Mouse (Mus musculus) embryo, embryonic 10 days (tissue): ENCODE data around the gene Calm5.
"Not testable (repeated sequence)": the region's sequence is repeated elsewhere in the genome, so short reads cannot be mapped to it uniquely, and the experiment has no call there.

ENCODE experiments used
- DNase-seq: peaks from one replicate; pipeline ENCODE4 v3.0.0-alpha.2; 2015; ENCODE audit warnings: low spot score

Calm5 gene

DNA sequence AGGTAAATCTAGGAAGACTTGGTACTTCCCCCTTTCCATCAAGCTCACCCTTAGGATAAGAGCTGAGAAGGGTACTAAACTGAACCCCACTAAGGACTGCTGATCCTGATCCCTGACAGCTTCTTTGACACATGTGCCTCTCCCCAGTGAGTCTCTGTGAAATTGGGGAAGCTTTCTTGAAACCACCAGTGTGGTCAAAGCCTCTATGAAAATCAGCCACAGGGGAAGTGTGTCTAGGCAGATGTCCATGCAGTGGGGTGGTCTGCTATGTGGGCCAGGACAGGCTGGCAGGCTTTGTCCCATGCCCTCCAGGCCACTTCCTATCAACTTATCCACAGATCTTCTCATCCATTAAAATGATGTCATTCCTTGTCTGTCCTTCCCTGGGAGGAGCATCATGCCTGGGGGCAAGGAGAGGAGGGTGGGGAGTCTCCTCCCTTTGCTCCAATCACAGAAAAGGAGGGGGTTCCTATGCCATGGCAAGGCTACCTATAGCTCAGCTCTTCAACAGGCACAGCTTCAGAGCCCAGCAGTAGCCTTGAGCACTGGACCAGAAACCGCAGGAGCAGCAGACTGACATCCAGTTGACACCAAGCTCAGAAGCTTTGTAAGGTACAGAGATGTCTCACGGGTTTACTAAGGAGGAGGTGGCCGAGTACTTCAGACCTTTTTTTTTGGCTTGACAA lies at the start of gene Calm5:
Gene Calm5 (plus strand): TSS at position 526 of the 686 bp plus-strand sequence.
- DNase-seq: not testable (repeated sequence)

DNA sequence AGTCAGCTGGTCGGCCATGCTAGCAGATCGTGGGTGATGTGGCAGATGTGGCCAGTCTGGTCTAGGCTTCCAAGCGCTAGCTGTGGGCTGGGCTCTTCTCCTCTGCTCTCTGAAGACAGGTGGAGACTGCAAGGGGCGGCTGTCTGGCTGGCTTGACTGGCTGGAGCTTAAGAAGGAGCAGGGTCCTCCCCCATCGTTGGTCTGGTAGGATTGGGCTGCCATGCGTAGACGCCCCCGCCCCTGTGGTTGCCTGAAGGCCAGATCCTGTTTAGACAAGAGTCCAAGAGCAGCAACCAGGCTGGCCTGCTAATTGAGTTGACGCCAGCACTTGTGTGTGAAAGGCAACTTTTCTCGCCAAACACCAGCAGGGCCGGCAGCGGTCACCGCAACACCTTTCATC lies 49.8 kb upstream of the Calm5 start, which contains the start of gene Calml3:
Gene Calml3 (minus strand): TSS at position 131 of the 400 bp plus-strand sequence.
- no peak for DNase-seq

DNA sequence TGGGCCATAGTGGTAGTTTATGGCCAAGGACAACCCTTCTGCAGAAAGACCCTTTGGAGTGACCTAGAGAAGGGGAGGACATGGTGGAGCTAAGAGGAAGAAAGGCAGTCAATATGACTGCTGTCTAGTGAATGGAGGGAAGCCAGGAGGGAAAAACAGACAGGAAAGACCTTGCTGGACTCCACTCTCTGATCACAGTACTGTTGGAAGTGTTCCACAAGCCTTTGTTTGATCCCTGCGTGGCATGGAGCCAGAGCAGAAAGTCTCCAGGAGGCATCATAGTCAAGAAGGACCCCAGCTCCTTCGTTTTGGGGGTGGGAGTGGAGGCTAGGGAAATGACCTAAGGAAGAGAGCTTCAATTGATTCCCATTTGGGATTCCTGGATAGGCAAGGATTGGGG lies 48.8 kb upstream of the Calm5 start:
- DNase-seq: no peak

DNA sequence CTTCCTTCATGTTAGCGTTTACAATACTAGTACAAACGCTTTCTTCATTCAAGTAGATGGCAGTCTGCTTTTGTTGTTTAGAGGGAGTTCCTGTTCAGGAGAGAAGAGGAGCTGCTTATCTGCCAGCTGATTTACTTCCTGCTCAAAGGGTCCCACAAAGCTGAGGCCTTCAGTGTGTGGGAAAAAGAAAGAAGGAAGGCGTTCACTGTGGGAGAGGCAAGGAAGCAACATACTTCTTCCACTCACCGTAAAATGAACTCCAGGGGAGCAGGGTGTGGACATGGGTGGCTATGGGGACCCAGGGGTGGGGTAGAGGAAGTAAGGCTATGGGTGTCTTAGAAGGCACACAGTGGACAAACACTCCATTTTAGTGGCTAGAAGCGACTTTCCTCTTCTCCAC lies 48.3 kb upstream of the Calm5 start:
- no peak for DNase-seq

DNA sequence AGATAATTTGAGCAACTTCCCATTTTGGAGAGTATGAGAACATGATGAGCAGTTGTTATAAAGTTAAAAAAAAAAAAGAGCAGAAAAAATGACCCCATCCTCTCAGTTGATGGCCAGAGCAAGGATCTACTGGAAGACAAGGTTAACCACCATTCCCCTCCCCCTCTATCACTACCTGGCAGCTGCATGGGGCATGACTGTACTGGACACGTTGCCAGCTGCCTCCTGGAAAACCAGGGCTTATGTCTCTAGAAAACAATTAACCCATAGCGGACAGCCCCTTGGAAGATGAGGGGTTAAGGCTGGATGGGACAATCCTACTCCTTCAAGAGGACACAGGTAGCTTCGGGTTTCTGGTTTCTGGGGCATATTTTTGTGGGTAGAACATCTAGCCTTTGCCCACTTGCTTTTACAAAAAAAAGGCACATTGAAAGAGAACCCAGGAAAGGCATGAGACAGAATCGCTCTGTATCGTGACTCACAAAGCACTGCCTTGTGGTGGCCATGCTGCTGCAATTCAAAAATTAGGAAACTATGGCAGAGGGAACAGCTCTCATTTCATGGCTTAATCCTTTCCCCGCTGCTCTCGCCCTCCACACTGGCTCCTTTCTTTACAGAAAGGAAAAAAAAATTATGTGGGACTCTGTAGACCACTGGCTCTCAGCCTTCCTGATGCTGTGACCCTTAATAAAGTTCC lies 46.7 kb upstream of the Calm5 start:
- DNase-seq: no peak

DNA sequence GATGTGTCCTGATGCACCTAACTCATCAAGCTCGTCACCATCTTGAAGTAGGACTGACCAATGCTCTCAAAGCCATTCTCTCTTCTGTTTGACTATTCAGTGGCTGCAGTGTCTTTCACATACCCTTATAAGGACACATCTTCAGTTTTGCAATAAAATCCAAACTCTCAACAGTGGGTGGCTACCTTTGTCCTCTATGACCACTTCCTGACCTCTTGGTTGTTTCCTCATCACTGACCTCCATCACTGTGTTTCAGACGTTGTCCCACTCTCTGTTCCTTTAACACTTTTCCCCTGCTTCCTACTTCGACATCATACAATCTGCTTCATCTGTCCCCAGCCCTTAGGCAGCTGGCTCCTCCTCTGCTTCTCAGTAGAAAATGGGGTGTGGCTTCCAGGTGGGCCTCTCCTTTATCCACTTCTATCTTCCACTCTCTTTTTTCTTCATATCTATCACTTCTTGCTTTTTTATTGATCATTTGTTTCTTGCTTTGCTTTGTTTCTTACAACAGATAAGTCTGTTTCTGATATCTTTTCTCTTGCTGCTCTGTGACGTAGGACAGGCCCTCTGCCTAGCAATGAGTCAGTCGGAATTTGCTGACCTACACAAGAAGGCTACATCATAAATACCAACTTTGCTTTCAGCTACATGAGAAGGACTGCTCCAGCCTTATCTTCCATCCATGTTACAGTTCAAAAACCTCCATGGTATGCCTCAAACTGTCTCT lies 35.8 kb upstream of the Calm5 start:
- no peak for DNase-seq

DNA sequence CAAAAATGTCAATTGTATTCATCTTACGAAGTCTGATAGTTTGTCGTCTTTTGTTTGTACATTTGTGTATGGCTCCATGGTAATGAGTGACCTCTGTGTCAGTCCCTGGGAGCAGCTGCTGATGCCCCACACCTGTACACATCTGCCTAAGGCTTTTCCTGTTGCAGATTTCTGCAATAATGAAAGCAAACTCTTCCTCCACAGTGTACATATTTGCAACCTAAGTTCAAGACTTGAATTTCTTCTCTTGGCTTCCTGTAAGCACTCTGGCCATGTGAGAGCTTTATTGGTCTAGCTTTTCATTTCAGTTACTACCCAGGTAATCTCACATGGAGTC lies 35.3 kb upstream of the Calm5 start:
- no peak for DNase-seq

DNA sequence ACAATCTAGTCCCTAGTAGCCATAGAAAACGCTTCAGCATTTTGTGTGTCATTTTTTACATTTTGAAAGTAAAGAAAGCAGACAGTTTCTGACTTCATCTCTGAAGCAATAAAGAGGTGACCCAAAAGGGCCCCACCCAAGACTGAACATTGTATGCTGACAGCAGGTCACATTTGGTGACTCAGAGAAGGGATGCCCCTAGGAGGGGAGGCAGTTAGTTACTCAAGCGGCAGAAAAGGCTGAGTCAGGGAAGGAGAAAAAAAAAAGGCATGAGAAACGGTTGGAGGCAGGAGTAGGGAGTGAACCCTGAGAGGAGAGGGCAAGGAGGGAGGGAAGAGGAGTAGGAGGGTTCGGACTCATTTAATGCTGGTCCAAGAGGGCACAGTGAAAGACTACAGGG lies 31.9 kb upstream of the Calm5 start:
- DNase-seq: no peak

DNA sequence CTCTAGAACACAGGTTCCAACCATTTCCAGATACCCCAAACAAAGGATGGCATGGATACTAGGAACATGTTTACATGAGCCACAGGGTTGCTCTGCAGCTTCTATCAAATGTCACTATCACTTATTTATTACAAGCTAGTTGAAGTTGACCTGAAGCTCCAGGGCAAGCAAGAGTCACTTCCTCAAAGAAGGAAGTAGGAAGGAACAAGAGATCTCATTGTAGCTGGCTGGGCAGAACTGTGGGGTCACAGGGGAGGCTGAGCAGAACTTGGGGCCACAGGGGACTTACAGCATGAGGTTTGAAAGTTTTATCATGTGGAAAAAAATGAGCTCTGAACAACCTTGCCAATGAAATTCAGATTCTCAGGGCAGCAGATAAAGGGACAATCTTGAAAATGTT lies 28.2 kb upstream of the Calm5 start:
- no peak for DNase-seq

DNA sequence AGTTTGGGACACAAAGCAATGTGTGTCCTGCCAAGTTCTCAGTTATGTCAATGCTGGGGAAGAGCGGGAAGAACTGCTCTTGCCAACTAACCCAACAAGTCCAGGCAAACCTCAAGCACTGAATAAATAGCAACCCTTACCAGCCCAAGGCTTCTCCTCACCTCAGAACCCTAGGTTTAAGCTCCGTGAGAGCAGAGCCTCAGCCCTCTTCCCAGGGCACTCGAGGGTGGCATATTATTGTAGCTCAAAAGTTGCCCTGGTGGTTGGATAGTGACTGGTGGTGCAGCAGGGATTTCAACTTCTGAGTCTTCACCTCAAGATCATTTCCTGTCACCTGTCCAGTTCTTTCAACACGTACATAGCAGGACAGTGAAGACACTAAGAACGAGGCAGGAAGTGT lies 22.4 kb upstream of the Calm5 start:
- no peak for DNase-seq

DNA sequence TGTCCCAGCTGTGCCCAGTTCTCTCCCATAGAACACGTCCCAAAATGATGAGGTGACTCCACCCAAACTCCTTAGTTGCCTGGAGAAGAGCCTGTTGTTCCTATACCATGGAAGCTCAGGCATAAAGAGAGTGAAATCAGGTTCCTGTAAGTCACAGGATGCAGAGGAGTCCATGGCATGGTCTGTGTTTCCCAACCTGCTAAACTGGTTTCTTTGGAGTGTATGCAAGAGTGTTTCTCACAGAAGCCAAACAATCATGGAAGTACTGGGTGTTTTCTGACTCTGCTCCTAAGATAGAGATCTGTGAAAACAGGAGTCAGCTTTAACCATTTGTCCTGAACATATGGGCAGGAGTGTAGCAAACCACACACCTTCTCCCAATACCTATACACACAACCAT lies 22.0 kb upstream of the Calm5 start:
- no peak for DNase-seq

DNA sequence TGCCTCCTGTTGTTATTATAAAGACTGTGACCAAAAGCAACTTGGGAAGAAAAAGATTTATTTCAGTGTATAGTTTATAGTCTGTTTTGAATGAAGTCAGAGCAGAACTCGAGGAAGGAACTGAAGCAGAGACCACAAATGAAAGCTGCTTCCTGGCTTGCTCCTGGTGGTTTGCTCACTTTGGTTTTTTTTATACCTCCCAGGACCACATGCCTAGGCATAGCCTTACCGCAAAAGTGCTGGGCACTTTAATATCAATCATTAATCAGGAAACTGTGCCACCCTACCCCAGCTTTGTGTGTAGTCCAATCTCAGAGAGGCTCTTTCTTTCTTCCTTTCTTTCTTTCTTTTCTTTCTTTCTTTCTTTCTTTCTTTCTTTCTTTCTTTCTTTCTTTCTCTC lies 21.5 kb upstream of the Calm5 start:
- no peak for DNase-seq

DNA sequence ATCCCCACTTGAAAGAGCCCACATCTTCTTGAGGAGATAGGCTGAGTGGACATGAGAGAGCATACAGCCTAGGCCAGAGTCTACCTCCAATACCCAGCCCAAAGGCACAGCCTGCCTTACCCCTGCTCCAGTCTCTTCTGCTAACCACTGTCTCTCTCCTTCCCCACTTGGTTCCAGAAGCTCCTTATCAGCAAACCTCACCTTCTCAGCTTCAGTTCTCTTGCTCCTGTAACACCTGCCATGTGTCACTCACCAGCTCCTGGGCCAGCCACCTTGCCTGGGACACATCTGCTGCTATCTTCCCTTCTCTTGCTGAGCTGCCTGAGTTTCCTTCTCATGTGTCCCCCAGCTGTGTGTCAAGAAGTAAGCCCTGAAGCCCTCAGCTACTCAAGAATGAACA lies 20.3 kb upstream of the Calm5 start:
- not testable (repeated sequence) for DNase-seq

DNA sequence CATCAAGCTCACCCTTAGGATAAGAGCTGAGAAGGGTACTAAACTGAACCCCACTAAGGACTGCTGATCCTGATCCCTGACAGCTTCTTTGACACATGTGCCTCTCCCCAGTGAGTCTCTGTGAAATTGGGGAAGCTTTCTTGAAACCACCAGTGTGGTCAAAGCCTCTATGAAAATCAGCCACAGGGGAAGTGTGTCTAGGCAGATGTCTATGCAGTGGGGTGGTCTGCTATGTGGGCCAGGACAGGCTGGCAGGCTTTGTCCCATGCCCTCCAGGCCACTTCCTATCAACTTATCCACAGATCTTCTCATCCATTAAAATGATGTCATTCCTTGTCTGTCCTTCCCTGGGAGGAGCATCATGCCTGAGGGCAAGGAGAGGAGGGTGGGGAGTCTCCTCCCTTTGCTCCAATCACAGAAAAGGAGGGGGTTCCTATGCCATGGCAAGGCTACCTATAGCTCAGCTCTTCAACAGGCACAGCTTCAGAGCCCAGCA lies 16.6 kb upstream of the Calm5 start, which contains the start of gene Calm4:
Gene Calm4 (plus strand): TSS at position 446 of the 496 bp plus-strand sequence.
- DNase-seq: not testable (repeated sequence)

DNA sequence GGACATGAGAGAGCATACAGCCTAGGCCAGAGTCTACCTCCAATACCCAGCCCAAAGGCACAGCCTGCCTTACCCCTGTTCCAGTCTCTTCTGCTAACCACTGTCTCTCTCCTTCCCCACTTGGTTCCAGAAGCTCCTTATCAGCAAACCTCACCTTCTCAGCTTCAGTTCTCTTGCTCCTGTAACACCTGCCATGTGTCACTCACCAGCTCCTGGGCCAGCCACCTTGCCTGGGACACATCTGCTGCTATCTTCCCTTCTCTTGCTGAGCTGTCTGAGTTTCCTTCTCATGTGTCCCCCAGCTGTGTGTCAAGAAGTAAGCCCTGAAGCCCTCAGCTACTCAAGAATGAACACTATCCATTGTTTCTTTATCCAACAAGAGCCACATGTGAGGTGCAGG lies 13.3 kb upstream of the Calm5 start:
- not testable (repeated sequence) for DNase-seq

DNA sequence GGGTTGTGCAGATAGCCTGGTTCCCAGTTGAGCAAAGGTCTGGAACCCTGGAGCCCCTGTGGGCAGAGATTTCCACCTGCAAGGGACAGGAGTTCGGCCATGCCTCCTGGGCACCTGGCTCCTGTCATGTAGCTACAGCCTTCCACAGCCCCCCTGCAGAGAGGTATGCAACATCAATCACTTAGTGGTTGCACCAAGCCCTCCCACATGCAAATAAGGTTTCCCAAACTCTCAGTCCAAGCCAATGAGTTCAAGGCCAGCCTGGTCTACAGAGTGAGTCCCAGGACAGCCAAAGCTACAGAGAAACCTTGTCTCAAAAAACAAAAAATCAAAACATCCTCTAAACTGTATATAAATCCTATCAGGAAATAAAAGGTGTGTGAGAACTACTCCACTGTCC lies 3.6 kb upstream of the Calm5 start:
- DNase-seq: peak; percentile 1

DNA sequence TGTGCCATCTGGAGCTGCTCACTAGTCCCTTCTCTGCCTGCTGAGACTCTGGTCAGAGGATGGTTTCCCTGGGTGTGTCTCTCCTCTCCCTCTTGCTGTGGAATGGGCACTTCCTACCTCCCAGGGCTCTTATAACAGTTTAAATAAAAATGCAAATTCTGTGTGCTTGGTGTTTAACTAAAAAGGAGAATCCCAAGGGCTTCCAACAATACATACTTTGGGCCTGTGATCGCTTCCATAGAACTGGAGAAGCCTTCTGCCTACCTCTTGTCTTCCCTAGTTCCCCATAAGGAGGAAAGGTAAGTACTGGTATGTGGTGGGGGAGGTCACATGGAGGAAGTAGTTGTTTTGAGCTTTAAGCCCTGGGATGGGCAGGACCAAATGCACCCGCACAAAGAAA lies 883 bp downstream of the Calm5 start:
- no peak for DNase-seq

DNA sequence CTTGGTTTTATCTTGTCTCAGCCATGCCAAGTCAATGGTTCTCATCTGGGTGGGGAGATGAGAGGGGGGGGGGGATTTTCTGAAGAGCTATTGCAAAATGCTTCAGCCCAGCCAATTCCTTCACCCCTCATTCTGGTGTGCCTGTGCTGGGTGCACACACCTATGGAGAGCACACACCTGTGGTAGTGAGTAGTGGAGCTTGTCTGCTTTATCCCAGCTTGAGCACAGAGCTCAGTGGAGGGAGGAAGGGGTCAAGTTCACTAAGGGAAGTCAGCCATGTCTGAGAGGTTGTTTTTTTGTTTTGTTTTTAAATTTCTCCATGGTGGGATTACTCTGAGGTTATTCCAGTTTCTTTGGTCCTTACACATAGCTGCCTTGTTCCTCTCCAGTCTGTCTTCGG lies 2.3 kb downstream of the Calm5 start:
- DNase-seq: no peak

DNA sequence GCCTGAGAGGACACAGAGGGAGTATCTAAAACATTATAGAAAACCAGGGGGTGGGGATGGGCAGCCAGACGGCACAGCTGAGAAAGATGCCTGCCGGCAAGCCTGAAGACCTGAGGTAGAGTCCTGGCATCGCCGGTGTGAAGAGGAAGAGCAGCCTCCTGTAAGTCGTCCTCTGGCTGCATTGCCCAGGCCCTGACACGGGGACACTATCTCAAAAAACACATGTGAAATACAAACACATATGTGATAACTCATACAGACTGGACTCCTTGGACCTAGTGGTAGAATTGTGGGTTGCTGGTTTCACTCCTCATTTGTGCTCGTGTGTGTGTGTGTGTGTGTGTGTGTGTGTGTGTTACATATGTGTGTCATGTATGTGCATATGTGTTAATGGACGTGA lies 7.3 kb downstream of the Calm5 start:
- DNase-seq: no peak

DNA sequence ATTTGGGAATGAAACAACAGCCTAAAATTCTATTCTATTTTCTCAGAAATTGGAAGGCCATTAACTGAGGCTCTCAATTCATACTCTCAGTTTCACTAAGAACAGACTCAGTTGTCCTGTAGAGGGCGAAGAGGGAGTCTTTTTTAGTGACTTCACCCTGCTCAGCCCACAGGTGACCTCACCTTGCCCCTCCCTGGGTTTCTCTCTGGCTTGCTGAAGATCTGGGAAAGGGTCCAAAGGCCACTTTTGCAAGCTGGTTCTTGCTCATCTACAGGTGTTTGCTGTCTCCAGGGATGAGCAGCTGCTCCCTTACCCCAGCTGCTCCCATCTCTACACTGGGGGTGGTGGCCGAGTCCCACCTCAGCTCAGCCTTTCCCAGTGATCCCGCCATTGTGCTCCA lies 8.4 kb downstream of the Calm5 start:
- DNase-seq: no peak

DNA sequence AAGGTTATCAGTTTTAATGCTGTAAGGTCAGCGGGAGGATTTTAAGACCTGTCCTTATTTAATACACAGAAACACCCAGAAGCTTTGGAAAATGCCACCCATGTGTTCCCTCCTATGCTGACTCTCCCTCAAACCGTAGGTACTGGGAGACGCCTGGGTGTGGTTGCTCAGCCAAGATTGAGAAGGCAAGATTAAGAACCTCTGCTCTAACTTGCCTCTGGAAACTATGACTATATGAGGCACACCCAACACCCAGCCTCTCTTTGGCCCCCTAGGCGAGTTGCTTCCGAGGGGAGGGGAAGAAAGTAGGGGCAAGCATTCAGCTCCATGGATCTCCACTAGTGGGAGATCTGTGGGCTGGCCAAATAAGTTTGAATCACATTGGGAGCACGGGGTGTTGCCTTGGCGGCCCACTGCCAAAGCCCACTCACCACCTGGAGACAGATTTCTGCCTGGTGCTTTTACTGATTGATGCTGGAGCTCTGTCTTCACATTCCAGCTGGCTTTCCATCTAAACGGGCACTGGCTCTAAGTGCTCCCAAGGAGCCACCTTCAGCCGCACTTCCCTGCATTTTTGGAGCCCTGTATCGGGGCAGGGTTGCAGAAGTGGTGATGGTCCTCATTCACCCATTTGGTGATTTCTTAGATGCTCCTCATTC lies 9.1 kb downstream of the Calm5 start:
- DNase-seq: no peak

DNA sequence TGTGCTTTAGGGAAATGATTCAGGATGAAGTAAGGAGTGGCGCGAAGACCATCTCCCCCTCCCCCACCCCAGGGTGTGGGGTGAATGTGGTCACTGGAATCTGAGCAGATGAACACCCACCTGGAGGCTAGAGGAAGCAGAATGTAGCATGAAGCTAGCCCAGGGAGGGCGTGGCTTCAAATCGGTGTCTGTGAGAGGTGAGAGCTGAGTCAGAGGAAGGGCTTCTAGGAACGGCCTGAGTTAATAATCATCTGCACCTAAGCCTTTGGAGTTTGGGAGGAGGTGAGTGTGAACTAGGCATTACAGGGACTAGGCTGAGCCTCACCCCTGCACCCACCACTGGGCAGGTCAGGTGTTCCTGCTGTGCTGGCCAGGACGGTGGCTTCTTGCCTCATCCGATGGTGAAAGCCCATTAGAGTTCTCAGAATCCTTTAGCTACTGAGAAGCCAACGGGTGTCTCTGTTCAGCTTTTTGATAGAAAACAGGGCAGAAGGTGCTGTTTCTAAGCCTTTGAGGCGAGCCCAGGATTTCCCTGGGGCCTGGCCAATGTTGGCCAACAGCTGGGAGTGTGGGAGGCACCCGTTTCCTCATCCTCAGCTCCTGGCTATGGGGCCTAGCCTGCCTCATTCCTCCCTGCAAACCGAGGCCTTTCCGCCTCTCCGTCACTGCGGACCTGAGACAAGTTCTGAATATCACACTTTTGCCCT lies 11.8 kb downstream of the Calm5 start:
- DNase-seq: no peak
